Mouse (Mus musculus) limb, embryonic 12.5 days (tissue): ENCODE measurements around the gene H2afy2. TPM values are rescaled to one million over a fixed set of nuclear protein-coding genes. Genes with fewer than 3 reads are reported as not detected.

ENCODE experiments used
- ATAC-seq: fragments of 200-750 bp; cut with Nextera tagmentation; 2 replicates; pipeline ENCODE4 v1.8.0; 2017; ENCODE audit warnings: low read depth, moderate TSS enrichment; ENCODE audit not compliant: insufficient number of reproducible peaks, insufficient read depth, low FRiP score, low TSS enrichment
- H3K27ac ChIP-seq: fragments of 300-500 bp; sonication (generic); 2 replicates; pipeline ENCODE4 v1.5.1; 2016; ENCODE audit warnings: mild to moderate bottlenecking, moderate library complexity
- H3K27me3 ChIP-seq: fragments of 300-500 bp; sonication (generic); 2 replicates; pipeline ENCODE4 v1.6.1; 2016; ENCODE audit warnings: mild to moderate bottlenecking, moderate library complexity
- H3K36me3 ChIP-seq: fragments of 300-500 bp; sonication (generic); 2 replicates; pipeline ENCODE4 v1.6.1; 2016; ENCODE audit warnings: mild to moderate bottlenecking, moderate library complexity
- H3K4me1 ChIP-seq: fragments of 300-500 bp; sonication (generic); replicated peaks from 2 replicates; pipeline ENCODE4 v1.6.1; 2016
- H3K4me2 ChIP-seq: fragments of 300-500 bp; sonication (generic); 2 replicates; pipeline ENCODE4 v1.6.1; 2016; ENCODE audit warnings: mild to moderate bottlenecking, moderate library complexity
- H3K4me3 ChIP-seq: fragments of 300-500 bp; sonication (generic); replicated peaks from 2 replicates; pipeline ENCODE4 v1.5.1; 2016; ENCODE audit warnings: mild to moderate bottlenecking
- H3K9ac ChIP-seq: fragments of 300-500 bp; sonication (generic); replicated peaks from 2 replicates; pipeline ENCODE4 v1.6.1; 2016; ENCODE audit warnings: mild to moderate bottlenecking, moderate library complexity
- H3K9me3 ChIP-seq: fragments of 300-500 bp; sonication (generic); 2 replicates; pipeline ENCODE4 v1.6.1; 2016; ENCODE audit warnings: mild to moderate bottlenecking, moderate library complexity
- WGBS: fragments of 180-500 bp; shearing (Covaris S2); methylation state at CpG from one replicate; pipeline ENCODE4 v1.1.7; 2016; 5-methylcytosine and 5-hydroxymethylcytosine counted together
- polyA plus RNA-seq: library from polyadenylated mRNA; unstranded; fragments of >200 nt; fragmentation: Nextera tagmentation; extraction: Ambion mirVana; gene quantifications from 2 replicates; pipeline ENCODE4 v1.2.1, GENCODE M21; 2016

H2afy2 gene
- polyA plus RNA-seq, 1 experiment from 2014 or later = 331 TPM

DNA sequence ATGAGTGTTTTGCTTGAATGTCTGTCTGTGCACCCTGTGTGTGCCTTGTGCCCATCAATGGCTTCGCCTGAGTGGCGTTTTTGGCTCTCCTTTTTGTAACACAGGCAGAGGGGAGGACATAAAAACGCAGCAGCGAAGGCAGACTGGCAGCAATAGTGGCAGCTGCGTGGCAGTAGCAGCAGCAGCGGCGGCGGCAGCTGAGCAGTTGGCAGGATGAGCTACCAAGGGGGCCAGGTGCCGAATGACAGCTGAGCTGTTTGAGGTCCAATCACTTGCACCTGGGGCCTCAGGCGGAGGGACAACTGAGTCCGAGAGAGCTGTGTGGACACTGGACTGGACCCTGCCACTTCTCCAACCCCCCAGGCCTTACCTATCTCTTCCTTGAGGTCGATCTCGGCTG is 36.6 kb downstream of the H2afy2 start:
- Histone ChIP-seq H3K4me1 (no peaks in the 10 kb centered on the region), H3K27me3 (no peaks in the 10 kb centered on the region), H3K9me3 (peaks cover 5% of the 10 kb centered on the region), H3K36me3 (peaks cover 97% of the 10 kb centered on the region), H3K27ac (no peak overlapping the region), H3K4me2 (no peak overlapping the region), H3K4me3 (no peak overlapping the region), H3K9ac (no peak overlapping the region)
- 92% methylated on average over 13 of the region's 13 CpGs for WGBS
- ATAC-seq = no peak

GRCm38 (mm10) chr10:61745133-61745532 is 38.8 kb downstream of the H2afy2 start:
- no peaks in the 10 kb centered on the region for H3K27me3 ChIP-seq
- 88% methylated on average over 4 of the region's 4 CpGs for WGBS
- H3K9me3 ChIP-seq = peaks cover 5% of the 10 kb centered on the region
- H3K4me1 ChIP-seq = no peaks in the 10 kb centered on the region
- H3K4me3 ChIP-seq = no peak overlapping the region
- peaks cover 98% of the 10 kb centered on the region for H3K36me3 ChIP-seq
- no peak overlapping the region for H3K27ac ChIP-seq
- ATAC-seq = no peak
- H3K9ac ChIP-seq = no peak overlapping the region
- no peak overlapping the region for H3K4me2 ChIP-seq

DNA sequence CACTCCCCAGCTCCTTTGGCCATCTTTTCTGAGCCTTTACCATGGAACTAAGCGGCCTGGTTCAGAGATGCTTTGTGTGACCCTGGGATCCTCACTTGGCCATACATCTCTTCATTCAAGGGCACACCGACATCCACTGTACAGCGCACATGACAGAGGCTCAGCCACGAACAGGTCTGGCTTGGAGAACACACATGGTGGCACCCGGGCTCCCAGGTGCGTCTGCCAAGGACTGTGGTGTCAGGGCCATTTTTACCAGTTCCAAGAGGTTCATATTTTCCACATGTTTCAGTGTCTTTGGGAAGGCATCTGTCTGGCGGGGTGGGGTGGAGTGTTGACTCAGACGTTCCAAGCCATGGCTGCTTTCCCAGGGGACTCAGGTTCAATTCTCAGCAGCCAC is 41.6 kb downstream of the H2afy2 start:
- Histone ChIP-seq H3K36me3 (peaks cover 100% of the 10 kb centered on the region), H3K4me1 (no peaks in the 10 kb centered on the region), H3K27ac (no peak overlapping the region), H3K4me2 (no peak overlapping the region), H3K4me3 (no peak overlapping the region), H3K9me3 (peaks cover 5% of the 10 kb centered on the region), H3K27me3 (no peaks in the 10 kb centered on the region), H3K9ac (no peak overlapping the region)
- ATAC-seq = no peak
- WGBS = 97% methylated on average over 8 of the region's 8 CpGs

DNA sequence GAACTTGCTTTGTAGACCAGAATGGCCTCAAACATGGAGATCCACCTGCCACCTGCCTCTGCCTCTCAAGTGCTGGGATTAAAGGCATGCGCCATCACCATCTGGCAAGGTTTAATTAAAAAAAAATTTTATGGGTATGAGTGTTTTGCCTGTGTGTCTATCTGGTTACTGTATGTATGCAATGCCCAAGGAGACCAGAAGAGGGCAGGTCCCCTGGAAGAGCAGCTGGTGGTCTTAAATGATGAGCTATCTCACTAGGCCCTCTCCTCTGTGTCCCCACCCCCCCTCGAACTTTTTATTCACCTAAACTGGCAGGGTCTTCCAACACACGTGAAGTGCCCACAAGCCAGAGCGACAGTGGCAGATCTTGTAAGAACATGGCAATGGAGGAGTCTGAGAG is 42.1 kb downstream of the H2afy2 start:
- H3K27me3 ChIP-seq = no peaks in the 10 kb centered on the region
- no peak overlapping the region for H3K9ac ChIP-seq
- no peak overlapping the region for H3K4me3 ChIP-seq
- H3K9me3 ChIP-seq = peaks cover 5% of the 10 kb centered on the region
- 93% methylated on average over 4 of the region's 4 CpGs for WGBS
- no peak overlapping the region for H3K4me2 ChIP-seq
- no peaks in the 10 kb centered on the region for H3K4me1 ChIP-seq
- no peak overlapping the region for H3K27ac ChIP-seq
- no peak for ATAC-seq
- peaks cover 98% of the 10 kb centered on the region for H3K36me3 ChIP-seq

DNA sequence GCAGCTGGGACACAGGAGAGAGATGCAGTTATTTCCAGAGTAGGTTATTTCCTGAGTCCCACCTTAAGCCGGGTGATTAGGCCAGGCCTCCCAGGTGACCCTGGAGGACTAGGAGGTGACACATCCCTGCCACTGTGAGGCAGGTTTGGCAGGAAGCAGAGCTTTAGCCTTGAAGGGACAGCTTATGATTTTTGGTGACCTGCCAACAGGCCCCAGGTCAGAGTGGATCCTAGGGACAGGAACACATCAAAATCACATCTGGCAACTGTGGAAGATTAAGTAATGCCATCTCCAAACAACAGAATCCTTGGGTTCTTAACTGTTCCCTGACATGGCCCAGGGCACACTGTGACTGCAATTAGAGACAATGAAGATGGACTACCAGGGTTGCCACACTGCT is 42.6 kb downstream of the H2afy2 start:
- H3K27me3 ChIP-seq = no peaks in the 10 kb centered on the region
- no peak overlapping the region for H3K27ac ChIP-seq
- peaks cover 97% of the 10 kb centered on the region for H3K36me3 ChIP-seq
- no peak overlapping the region for H3K4me2 ChIP-seq
- H3K4me1 ChIP-seq = no peaks in the 10 kb centered on the region
- ATAC-seq = no peak
- WGBS = 88% methylated on average over 1 of the region's 1 CpGs
- H3K9ac ChIP-seq = no peak overlapping the region
- H3K4me3 ChIP-seq = no peak overlapping the region
- peaks cover 4% of the 10 kb centered on the region for H3K9me3 ChIP-seq

GRCm38 (mm10) chr10:61738126-61738525 is 45.8 kb downstream of the H2afy2 start:
- no peak overlapping the region for H3K4me2 ChIP-seq
- H3K27me3 ChIP-seq = no peaks in the 10 kb centered on the region
- WGBS = 94% methylated on average over 4 of the region's 4 CpGs
- no peak overlapping the region for H3K27ac ChIP-seq
- H3K4me3 ChIP-seq = no peak overlapping the region
- ATAC-seq = no peak
- H3K9me3 ChIP-seq = no peaks in the 10 kb centered on the region
- H3K36me3 ChIP-seq = peaks cover 66% of the 10 kb centered on the region
- no peak overlapping the region for H3K9ac ChIP-seq
- no peaks in the 10 kb centered on the region for H3K4me1 ChIP-seq

DNA sequence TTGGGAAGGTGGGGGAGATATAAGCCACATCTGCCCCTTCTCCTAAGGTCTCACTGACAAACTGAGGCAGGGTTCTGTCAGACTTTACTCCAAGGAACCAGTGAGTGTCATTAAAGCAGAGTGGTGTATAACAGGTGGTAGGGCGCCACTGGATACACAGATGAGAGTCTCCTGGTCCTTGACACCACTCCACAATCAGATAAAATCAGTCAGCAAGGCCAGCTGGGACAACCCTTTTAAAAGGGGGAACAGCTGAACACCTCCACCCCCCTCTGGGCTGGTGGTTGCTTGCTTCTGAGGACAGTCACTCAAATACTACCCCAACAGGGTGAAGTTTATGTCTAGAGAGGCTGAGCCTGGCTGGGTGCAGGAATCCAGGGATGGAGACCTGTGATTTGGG is 46.4 kb downstream of the H2afy2 start:
- no peak overlapping the region for H3K4me3 ChIP-seq

GRCm38 (mm10) chr10:61736671-61737078 is 47.3 kb downstream of the H2afy2 start:
- H3K4me1 ChIP-seq = no peaks in the 10 kb centered on the region
- 73% methylated on average over 10 of the region's 10 CpGs for WGBS
- H3K4me3 ChIP-seq = no peak overlapping the region
- H3K27ac ChIP-seq = no peak overlapping the region
- H3K9me3 ChIP-seq = no peaks in the 10 kb centered on the region
- no peak for ATAC-seq
- H3K36me3 ChIP-seq = peaks cover 52% of the 10 kb centered on the region
- H3K9ac ChIP-seq = no peak overlapping the region
- H3K4me2 ChIP-seq = no peak overlapping the region
- no peaks in the 10 kb centered on the region for H3K27me3 ChIP-seq

More for the DNA sequence above, 46.4 kb downstream of the H2afy2 start:
- H3K9ac ChIP-seq = no peak overlapping the region
- H3K4me1 ChIP-seq = no peaks in the 10 kb centered on the region
- 97% methylated on average over 1 of the region's 1 CpGs for WGBS
- no peaks in the 10 kb centered on the region for H3K9me3 ChIP-seq
- no peaks in the 10 kb centered on the region for H3K27me3 ChIP-seq
- no peak overlapping the region for H3K27ac ChIP-seq
- H3K4me2 ChIP-seq = no peak overlapping the region
- H3K36me3 ChIP-seq = peaks cover 60% of the 10 kb centered on the region
- no peak for ATAC-seq

GRCm38 (mm10) chr10:61734377-61734776 is 49.6 kb downstream of the H2afy2 start:
- Histone ChIP-seq H3K36me3 (peaks cover 34% of the 10 kb centered on the region), H3K4me3 (no peak overlapping the region), H3K27ac (no peak overlapping the region), H3K27me3 (no peaks in the 10 kb centered on the region), H3K9me3 (peaks cover 5% of the 10 kb centered on the region; the same call in 1 of the 2 replicates), H3K4me2 (no peak overlapping the region), H3K4me1 (no peaks in the 10 kb centered on the region), H3K9ac (no peak overlapping the region)
- WGBS = 47% methylated on average over 3 of the region's 3 CpGs
- ATAC-seq = no peak

DNA sequence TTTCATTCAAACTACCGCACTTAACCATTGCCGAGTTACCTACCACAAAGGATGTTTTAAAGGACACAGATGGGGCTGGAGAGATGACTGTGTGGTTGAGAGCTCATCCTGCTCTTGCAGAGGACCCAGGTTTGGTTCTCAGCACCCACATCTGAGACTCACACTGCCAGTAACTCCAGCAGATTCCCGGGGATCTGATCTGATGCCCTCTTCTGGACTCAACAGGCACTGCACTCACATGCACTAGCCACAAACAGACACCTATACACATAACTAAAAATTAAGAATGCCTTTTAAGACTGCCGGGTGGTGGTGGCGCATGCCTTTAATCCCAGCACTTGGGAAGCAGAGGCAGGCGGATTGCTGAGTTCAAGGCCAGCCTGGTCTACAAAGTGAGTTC is 53.8 kb downstream of the H2afy2 start:
- 0 out of 2 replicates have a peak, but pooled peaks cover 4% of the 10 kb centered on the region for H3K27me3 ChIP-seq
- ATAC-seq = no peak
- WGBS = 94% methylated on average over 6 of the region's 6 CpGs

GRCm38 (mm10) chr10:61729181-61729580 is 54.8 kb downstream of the H2afy2 start:
- Histone ChIP-seq H3K9me3 (peaks cover 5% of the 10 kb centered on the region; the same call in 1 of the 2 replicates), H3K4me3 (no peak overlapping the region), H3K4me1 (no peaks in the 10 kb centered on the region), H3K27me3 (0 out of 2 replicates have a peak, but pooled peaks cover 4% of the 10 kb centered on the region), H3K9ac (no peak overlapping the region), H3K36me3 (peaks cover 5% of the 10 kb centered on the region; the same call in 1 of the 2 replicates), H3K27ac (no peak overlapping the region), H3K4me2 (no peak overlapping the region)
- WGBS = 31% methylated on average over 11 of the region's 11 CpGs
- ATAC-seq = no peak

More for the DNA sequence above, 53.8 kb downstream of the H2afy2 start:
- Histone ChIP-seq H3K4me1 (no peaks in the 10 kb centered on the region), H3K4me2 (no peak overlapping the region), H3K36me3 (peaks cover 5% of the 10 kb centered on the region; the same call in 1 of the 2 replicates), H3K4me3 (no peak overlapping the region), H3K9me3 (peaks cover 5% of the 10 kb centered on the region; the same call in 1 of the 2 replicates), H3K27ac (no peak overlapping the region), H3K9ac (no peak overlapping the region)

DNA sequence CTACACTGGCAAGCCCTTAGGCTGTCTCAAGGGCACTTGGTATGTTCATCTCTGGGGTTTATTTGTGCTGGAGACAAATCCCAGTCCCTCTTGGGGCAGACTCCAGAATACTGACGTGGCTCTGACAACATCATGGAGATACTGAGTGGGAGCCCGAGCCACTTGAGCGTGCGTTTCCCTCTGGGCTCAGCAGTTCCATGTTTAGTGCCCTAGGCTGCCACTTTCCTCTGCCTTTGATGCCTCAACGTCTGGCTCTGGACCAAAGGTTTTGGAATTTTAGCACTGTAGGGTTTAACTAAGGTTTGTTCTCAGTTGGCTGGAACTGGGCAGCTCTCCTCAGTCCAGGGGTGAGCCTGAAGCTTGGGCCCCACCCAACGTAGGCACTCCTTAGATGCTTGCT is 60.7 kb downstream of the H2afy2 start:
- H3K4me1 ChIP-seq = no peaks in the 10 kb centered on the region
- H3K27ac ChIP-seq = no peak overlapping the region
- no peak overlapping the region for H3K9ac ChIP-seq
- 64% methylated on average over 6 of the region's 6 CpGs for WGBS
- no peak for ATAC-seq
- no peaks in the 10 kb centered on the region for H3K9me3 ChIP-seq
- H3K36me3 ChIP-seq = no peaks in the 10 kb centered on the region
- no peak overlapping the region for H3K4me3 ChIP-seq
- 0 out of 2 replicates have a peak, but pooled peaks cover under 1% of the 10 kb centered on the region for H3K27me3 ChIP-seq
- no peak overlapping the region for H3K4me2 ChIP-seq
